Mouse (Mus musculus) G1E-ER4 (cell line): ENCODE results near the gene Cnr1. TPM values are rescaled to one million over a fixed set of nuclear protein-coding genes. Genes with fewer than 3 reads are reported as not detected.

Experiments
- GATA1 ChIP-seq: IDR thresholded peaks from one replicate; pipeline ENCODE4 v1.8.0; 2012; ENCODE audit warnings: low read length, inconsistent platforms
- polyA plus RNA-seq: library from polyadenylated mRNA; stranded (reverse); fragments of >175 nt; gene quantifications from 2 replicates; pipeline ENCODE4 v1.2.3, GENCODE M21; 2012

Gene Cnr1
- polyA plus RNA-seq, 1 experiment = not detected

DNA sequence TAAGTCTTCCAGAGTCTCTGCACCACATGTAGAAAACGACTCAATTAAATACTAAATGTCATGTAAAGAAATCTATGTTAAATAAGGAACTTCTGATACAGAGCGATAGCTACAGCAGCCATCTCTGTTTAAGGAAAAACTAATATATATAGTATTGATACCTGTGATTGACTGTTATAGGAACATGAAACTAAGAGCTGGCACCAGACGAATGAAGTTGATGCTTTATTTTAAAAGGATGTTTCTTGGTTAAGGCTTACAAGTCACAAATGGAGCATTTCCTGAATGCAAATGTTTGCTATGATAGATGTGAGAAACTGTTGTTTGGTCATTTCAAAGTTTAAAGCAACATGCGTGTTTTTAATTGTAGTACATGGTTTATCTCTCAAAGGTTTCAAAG lies 1.1 kb downstream of the Cnr1 start:
- no peak for TF ChIP-seq GATA1

DNA sequence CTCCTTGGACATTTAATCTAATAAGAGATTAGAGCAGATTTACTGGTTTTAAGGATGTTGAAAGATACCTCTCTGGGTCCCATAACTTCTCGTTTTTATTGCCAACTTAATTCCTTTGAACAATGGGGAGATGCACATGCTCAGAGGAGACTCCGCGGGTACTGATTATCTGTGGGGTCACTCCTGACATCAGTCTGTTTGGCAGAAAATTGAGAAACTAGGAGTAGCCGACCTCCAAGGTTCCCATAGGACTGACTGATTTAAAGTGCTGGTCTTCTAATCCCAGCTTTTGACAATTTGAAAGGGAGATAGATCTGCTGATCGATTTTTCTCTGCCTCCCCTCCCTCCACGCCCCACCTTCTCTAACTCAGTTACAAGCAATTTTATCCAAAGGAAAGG lies 1.6 kb downstream of the Cnr1 start:
- no peak for TF ChIP-seq GATA1

DNA sequence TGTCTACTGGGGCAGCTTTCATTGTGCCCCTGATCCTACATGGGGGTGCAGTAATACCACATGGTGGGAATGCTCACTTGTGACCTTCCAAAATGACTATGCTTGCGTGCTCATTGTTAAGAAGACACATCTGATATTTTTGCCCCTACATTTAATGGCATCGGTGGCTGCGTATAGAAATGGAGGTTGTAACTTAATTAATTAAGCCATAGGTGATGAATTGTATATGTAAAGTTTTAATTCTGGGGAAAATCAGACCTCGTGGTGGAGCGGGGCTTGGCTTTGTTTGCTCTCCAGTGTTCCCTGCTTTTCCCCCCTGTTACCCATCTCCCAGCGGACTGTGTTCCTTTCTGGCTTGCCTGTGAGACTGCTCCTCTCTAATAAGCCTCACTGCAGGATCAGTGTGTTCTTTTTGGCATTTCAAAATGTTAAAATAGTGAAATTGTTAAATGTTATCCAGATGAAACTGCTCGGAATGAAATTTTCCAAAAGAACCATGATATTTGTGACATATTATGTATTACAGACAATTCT lies 2.4 kb downstream of the Cnr1 start:
- no peak for TF ChIP-seq GATA1

DNA sequence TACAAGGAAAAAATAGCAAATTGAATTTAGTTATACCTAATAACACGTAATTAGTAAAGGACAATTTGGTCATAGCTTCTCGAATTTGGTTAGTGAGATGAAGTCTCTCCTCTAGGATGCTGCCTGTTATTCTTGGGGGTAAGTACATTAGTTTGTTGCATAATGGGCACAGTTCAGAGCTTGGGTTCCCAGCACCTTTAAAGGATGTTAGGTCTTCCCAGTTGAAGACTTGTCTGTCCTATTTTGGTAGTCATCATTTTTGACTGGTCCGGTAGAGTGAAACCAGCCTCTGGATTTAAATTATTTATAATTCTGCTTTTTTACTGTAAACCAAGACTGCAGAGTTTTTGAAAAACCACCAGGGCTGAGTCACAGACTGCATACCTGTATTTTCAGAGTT lies 3.3 kb downstream of the Cnr1 start:
- no peak for TF ChIP-seq GATA1

DNA sequence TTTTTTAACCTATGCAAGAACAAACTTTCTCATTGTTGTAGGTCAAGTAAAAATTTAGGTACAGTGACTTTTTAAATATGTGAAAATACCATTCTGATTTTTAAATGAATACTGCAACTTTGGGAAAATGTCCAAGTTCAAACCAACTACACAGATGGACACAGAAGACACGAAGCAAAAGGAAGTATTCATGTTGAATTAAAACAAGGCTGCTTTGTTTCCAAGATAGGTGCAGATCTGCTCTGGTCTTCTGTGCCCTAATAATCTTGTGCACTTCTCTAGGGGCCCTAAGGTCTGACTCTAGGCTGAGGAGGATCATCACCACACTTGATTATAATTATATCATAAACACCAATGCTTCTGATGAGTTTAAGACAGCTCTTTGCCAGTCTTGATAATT lies 4.1 kb downstream of the Cnr1 start:
- TF ChIP-seq GATA1 = no peak

DNA sequence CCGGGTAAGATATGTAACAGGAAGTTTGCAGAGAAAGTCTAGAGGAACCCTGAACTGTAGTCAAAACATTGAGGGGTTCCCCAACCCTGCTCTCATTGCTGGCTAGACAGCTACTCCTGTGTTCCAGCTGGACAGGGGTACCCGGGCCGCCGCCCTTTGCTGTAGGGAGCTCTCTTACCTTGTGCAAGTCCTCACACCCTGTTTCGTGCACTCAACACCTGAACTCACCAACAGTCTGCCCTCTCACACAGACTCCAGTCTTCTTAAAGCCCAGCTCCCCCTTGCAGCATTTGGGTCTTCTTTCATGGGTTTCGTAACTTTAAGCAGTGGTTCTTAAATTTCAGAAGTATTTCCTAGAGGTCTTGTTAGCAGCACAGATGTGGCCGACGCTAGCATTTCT lies 7.0 kb downstream of the Cnr1 start:
- TF ChIP-seq GATA1 = no peak

DNA sequence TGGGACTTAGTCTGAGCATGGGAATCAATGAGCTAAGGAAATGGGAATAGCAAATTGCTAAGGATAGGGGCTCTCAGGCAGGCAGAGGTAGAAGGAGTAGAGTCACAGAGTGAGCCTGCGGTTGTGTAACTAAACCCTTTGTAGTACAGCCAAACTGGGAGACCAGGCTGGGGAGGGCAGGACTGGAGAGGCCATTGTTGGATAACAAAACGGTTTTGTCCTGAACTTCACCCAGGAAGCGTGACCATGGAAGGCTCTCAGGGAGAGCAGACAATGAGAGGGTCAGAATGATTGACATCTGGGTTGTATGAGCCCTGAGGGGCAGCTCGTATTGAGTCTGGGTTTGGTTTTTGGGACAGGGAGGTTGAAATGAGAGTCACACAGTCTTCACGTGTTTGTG lies 17.2 kb downstream of the Cnr1 start:
- no peak for TF ChIP-seq GATA1

DNA sequence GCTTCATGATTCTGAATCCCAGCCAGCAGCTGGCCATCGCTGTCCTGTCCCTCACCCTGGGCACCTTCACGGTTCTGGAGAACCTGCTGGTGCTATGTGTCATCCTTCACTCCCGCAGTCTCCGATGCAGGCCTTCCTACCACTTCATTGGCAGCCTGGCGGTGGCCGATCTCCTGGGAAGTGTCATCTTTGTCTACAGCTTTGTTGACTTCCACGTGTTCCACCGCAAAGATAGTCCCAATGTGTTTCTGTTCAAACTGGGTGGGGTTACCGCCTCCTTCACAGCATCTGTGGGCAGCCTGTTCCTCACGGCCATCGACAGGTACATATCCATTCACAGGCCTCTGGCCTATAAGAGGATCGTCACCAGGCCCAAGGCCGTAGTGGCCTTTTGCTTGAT lies 19.5 kb downstream of the Cnr1 start:
- TF ChIP-seq GATA1 = no peak

DNA sequence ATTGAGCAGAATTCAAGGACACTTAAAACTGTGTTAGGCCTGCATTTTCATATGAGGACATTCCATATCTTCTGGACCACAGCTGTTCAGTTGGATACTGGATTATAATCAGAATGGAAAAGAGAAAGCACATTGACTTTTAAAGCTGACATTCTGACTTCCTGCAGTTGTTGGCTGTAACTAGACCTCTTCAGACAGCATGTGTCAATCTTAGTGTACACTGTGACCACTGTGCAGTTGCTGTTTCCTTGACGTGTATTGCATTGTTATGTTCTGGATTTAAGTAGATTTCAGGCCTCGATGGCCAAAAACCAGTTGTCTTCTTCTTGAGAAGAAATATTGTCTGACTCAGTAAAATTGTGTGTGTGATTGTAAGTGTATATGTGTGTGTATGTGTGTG lies 21.3 kb downstream of the Cnr1 start:
- TF ChIP-seq GATA1 = no peak

DNA sequence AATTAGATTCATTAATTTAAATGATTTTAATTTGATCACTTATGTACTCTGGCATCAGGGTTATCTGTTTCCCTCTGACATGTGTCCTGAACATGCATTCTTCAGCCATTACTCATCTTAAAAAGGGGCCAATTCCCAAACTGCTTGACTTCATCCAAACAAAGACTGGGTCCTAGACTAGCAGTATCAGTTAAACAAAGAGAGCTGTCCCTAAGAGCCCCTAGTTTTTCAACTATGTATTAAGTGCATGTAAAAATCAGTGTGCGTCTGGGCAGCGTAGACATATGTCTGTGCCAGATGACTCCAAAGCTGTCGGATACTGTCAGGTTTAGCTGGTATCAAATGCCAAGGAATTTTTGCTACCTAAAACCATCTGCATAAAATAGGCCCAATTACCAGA lies 23.2 kb downstream of the Cnr1 start:
- no peak for TF ChIP-seq GATA1

DNA sequence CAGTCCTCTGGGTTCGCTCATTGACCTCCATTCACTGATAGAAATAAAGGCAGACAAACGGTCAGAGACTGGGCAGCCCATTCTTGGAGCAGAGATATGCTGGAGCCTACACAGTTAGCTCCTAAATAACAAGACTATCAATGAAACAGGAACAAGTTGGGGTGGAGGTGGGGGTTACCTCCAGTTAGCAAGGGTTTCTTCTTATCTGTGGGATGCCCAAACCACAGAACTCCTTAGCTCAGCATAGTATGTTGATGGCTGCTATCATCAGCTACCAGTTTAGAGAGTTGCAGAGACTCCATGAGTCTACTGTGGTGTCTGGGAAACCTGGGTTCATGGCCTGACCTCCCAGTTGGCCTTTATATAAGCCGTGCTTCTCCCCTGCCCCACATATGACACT lies 33.0 kb downstream of the Cnr1 start:
- no peak for TF ChIP-seq GATA1

DNA sequence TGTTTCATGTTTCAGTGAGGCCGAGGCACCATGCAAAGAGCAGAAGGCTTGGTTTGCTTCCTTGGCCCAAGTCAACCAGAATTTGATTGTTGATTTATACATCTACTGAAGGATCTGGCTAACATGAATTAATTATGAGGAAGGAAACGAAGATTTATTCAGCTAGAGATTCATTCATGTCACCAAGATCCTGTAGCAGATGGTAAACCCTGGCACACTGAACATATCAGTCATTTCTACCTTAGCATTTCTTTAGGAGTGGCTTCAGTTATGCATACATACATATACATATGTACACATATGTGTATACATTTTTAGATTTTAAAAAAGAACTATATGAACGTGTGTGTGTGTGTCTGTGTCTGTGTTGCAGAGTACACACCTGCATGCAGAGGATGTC lies 34.1 kb downstream of the Cnr1 start:
- TF ChIP-seq GATA1 = no peak

DNA sequence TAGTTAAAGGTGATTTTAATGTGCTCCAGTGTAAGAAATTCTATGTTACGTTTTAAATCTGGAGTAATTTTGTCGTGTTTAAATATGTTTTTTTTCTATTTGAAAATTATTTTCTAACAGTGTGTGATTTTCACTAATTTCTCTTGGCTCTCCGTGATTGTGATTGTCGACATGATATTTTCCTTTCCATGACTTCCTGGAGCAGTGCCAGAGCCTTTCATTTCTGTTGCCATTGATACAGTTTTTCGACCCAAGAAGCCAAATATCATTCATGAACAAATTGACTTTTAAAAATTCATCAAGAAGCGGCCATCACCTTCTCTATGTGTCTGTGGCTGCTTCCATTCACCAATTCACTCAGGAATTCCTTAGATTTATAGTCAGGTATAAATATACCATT lies 35.4 kb downstream of the Cnr1 start:
- no peak for TF ChIP-seq GATA1

DNA sequence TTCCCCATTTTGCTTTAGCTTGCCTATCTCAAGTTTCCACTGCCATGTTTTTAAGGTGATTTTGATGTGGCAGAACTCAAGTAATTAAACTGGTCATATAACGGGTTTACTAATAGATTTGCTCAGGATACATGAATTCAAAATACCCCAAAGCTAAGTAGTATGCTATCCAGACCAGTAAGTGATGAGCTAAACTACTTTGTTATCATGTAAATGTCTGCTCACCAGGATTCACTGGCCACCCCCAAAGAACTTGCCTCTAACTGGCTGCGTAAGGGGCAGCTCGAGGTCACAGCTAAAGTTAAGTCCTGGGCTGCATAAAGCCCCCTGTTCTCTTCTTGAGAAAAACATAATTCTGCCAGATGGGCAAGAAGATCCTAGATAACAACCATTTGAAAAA lies 46.3 kb downstream of the Cnr1 start:
- no peak for TF ChIP-seq GATA1

DNA sequence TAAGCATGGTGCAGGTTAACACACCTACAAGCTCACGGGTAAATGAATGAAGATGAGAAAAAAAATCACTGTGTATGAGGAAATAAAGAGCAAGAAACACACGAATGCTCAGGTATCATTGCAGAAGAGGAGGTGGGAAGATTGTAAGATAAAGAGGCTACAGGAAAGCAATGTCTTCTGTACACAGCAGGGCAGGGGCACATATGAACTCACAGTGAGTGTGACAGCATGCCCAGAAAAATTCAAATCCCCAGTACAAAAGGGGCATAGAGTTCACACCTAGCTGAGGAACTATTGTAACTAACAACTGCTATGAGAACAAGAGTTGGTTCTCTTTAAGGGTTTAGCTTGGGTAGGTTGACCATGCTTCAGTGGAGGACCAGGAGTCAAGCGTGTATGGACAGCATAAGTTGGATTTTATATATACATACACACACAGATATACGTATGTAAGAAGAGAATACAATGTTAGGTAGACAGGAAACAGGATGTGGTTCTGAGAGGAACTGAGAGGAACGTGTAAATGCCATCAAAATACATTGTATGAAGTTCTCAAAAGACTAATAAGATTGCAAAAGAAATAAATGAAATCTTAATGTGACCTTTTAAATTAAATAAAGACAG lies 64.2 kb downstream of the Cnr1 start:
- TF ChIP-seq GATA1 = no peak

DNA sequence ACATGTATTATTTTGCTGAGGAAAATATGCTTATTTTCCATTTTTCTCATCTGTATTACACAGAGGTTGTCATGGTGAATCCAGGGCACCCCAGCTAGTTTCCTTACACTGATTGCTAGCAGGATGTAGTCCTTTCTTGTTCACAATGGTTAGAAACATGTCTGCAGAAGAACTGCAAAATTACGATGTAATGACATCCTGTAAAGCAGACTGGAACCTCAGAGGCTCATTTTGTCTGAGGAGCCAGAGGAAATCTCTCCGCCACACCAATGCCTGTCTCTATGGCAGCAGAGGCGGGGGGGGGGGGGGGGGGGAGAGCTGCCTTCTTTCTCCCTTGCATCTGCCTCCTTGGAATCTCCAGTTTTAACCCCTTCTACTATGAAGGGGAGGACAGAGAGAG lies 68.3 kb downstream of the Cnr1 start:
- no peak for TF ChIP-seq GATA1

DNA sequence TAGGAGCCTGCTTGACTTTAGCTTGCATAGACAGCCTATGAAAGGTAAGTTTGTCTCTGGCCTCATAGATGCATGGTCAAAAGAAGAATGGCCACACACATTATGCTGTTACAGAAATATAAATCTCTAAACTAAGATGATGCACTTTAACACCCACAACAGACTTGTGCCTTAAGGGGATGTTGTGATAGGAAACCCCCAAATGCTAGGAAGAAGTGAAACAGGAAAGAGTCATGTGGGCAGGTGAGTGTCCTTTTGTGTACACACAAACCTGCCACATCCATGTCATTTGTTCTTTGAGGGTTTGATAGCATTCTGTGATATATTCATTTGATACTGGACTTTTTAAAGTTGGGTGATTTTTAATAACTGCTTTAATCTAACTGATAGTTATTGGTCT lies 72.0 kb downstream of the Cnr1 start:
- TF ChIP-seq GATA1 = no peak

Other genes starting within 250 kb of the Cnr1 start
- gene Spaca1, start 125.6 kb downstream of the Cnr1 start, polyA plus RNA-seq = not detected in 2 replicates